Mouse (Mus musculus) G1E (cell line): ENCODE data around the gene Sntb2. TPM values are rescaled to one million over a fixed set of nuclear protein-coding genes. Genes with fewer than 3 reads are reported as not detected.

Source experiments
- ATAC-seq: 2 replicates; pipeline ENCODE4 v1.8.0; 2016; ENCODE audit warnings: mild to moderate bottlenecking; ENCODE audit not compliant: insufficient number of reproducible peaks, poor library complexity, low FRiP score, severe bottlenecking; ENCODE audit errors: extremely low read depth
- DNase-seq: peaks from one replicate; pipeline ENCODE4 v3.0.0; 2012; ENCODE audit warnings: low spot score
- H3K27me3 ChIP-seq: 2 replicates; pipeline ENCODE4 v1.6.1; 2012; ENCODE audit warnings: mild to moderate bottlenecking, low read length, inconsistent platforms; ENCODE audit not compliant: insufficient read depth
- H3K36me3 ChIP-seq: replicated peaks from 2 replicates; pipeline ENCODE3; 2012; ENCODE audit warnings: mild to moderate bottlenecking, inconsistent platforms
- H3K4me1 ChIP-seq: 2 replicates; pipeline ENCODE4 v1.6.1; 2012; ENCODE audit warnings: low read depth, low read length, inconsistent platforms, mixed read lengths; ENCODE audit not compliant: insufficient read depth
- H3K4me3 ChIP-seq: 2 replicates; pipeline ENCODE4 v1.5.1; 2012; ENCODE audit warnings: low read depth, mild to moderate bottlenecking, inconsistent platforms, low read length, moderate library complexity, mixed read lengths
- H3K9me3 ChIP-seq: replicated peaks from 2 replicates; pipeline ENCODE4 v1.6.1; 2012; ENCODE audit warnings: inconsistent platforms
- CTCF ChIP-seq: IDR thresholded peaks from 2 replicates; pipeline ENCODE4 v1.5.1; 2012; ENCODE audit warnings: low read depth, low read length, inconsistent platforms, mixed read lengths
- GATA1 ChIP-seq: IDR thresholded peaks from 2 replicates; pipeline ENCODE4 v1.6.1; 2012; ENCODE audit warnings: borderline replicate concordance, low read length, inconsistent platforms, mixed read lengths
- GATA2 ChIP-seq: IDR thresholded peaks from 2 replicates; pipeline ENCODE4 v1.6.1; 2012; ENCODE audit warnings: low read depth, low read length, inconsistent platforms, borderline replicate concordance
- POLR2AphosphoS5 ChIP-seq: IDR thresholded peaks from 2 replicates; pipeline ENCODE4 v1.6.1; 2012; ENCODE audit warnings: low read depth, low read length, inconsistent platforms; ENCODE audit not compliant: insufficient replicate concordance
- TAL1 ChIP-seq: conservative IDR thresholded peaks from 2 replicates; pipeline ENCODE4 v1.6.1; 2012; ENCODE audit warnings: low read depth, low read length, inconsistent platforms, mixed read lengths
- polyA plus RNA-seq: library from polyadenylated mRNA; stranded (reverse); fragments of >175 nt; gene quantifications from 2 replicates; pipeline ENCODE4 v1.2.3, GENCODE M21; 2012
- total RNA-seq, 2 experiments: library from RNA; stranded (forward) in 1 of 2; stranded (reverse) in 1 of 2; fragments of 200-1000 nt in 1 of 2; fragments of >200 nt in 1 of 2; fragmentation: Nextera tagmentation in 1 of 2; gene quantifications; 2 replicates each; pipeline ENCODE4 v1.2.3; 2014 to 2017

Gene Sntb2
- total and polyA plus RNA-seq, 3 experiments = 6.5 to 9.4 (median 8.1) TPM

GRCm38 (mm10) chr8:106936478-106937051 is 1.0 kb downstream of the Sntb2 start:
- Histone ChIP-seq H3K27me3 (peaks cover 3% of the 10 kb centered on the region), H3K36me3 (peaks cover 8% of the 10 kb centered on the region), H3K4me1 (peaks cover 40% of the 10 kb centered on the region), H3K4me3 (peak overlapping the region; percentile 86), H3K9me3 (no peaks in the 10 kb centered on the region)
- DNase-seq = no peak
- no peak for TF ChIP-seq TAL1
- no peak for TF ChIP-seq POLR2AphosphoS5
- ATAC-seq = no peak

DNA sequence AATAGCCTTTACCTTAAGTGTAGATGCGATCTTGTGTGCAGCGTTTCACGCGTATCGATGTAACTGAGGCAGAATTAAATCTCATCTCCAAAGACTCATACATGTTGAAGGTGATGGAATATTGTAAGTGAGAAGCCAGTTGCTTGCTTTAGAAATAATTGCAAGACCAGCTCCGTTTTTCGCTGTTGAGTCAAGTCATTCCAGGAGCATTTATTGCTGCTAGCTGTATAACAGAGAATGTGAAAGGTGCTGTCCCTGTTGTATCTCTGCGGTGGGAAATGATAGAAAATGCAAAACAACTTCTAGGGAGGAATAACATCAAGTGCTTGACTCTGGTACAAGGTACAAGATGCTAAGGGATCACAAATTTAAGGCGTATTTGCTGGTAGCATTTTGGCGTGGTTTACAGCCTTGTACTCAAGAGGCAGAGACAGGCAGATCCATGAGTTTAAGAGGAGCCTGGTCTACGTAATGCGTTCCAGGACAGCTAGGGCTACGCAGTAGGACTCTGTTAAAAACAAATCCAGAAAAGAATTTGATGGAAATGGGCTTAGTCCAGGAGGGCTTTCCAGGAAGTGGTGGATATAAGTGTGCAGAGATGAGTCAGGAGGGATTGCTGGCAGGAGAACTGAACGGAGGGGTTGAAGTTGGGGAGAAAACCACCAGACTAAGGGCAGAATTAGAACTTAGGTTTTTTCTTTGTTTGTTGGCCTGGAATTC is 1.7 kb downstream of the Sntb2 start:
- peaks cover 40% of the 10 kb centered on the region for H3K4me1 ChIP-seq
- peaks cover 8% of the 10 kb centered on the region for H3K36me3 ChIP-seq
- H3K4me3 ChIP-seq = no peak overlapping the region; the same call in 1 of the 2 replicates
- ATAC-seq (no peak), DNase-seq (no peak)
- TF ChIP-seq GATA1 (no peak), GATA2 (no peak), TAL1 (no peak), POLR2AphosphoS5 (no peak), CTCF (no peak)
- no peaks in the 10 kb centered on the region for H3K9me3 ChIP-seq
- H3K27me3 ChIP-seq = peaks cover 3% of the 10 kb centered on the region

- DNase-seq (no peak), ATAC-seq (no peak)
- H3K36me3 ChIP-seq = peaks cover 13% of the 10 kb centered on the region
- no peaks in the 10 kb centered on the region for H3K27me3 ChIP-seq
- no peaks in the 10 kb centered on the region for H3K9me3 ChIP-seq
- TF ChIP-seq TAL1 (no peak), GATA2 (no peak), POLR2AphosphoS5 (no peak), GATA1 (no peak), CTCF (no peak)
- peaks cover 12% of the 10 kb centered on the region for H3K4me1 ChIP-seq
- no peak overlapping the region for H3K4me3 ChIP-seq
Observed at GRCm38 (mm10) chr8:106941806-106942205, 6.3 kb downstream of the Sntb2 start.

- ATAC-seq = no peak
- H3K4me1 ChIP-seq = 0 out of 2 replicates have a peak, but pooled peaks cover 4% of the 10 kb centered on the region
- no peak overlapping the region for H3K4me3 ChIP-seq
- DNase-seq = no peak
- no peak for TF ChIP-seq GATA1
- no peak for TF ChIP-seq TAL1
- no peak for TF ChIP-seq GATA2
- TF ChIP-seq POLR2AphosphoS5 = no peak
- TF ChIP-seq CTCF = no peak
- peaks cover 10% of the 10 kb centered on the region for H3K36me3 ChIP-seq
- no peaks in the 10 kb centered on the region for H3K27me3 ChIP-seq
- H3K9me3 ChIP-seq = no peaks in the 10 kb centered on the region
Observed at GRCm38 (mm10) chr8:106943874-106944418, 8.4 kb downstream of the Sntb2 start.

DNA sequence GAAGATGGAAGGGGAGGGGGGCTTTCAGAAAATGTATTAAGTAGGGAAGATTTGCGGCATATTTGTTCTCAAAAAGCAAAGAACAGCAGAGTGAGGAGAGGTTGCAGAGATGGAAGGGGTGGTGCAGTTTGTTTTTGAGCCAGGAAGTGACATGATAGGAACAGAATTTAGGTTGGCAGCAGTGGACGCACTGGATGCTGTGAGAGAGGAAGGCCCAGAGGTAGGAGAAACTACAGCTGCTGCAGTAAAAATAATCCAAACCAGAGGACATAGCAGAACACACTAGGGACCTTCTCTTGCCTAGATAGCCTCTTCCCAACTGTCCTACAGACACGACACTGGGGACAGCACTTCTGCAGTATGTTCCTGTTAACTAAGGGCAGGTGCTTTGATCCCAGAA is 9.2 kb downstream of the Sntb2 start:
- Histone ChIP-seq H3K4me1 (0 out of 2 replicates have a peak, but pooled peaks cover 4% of the 10 kb centered on the region), H3K4me3 (no peak overlapping the region), H3K36me3 (peaks cover 6% of the 10 kb centered on the region), H3K27me3 (no peaks in the 10 kb centered on the region), H3K9me3 (no peaks in the 10 kb centered on the region)
- DNase-seq (no peak), ATAC-seq (no peak)
- TF ChIP-seq TAL1 (no peak), CTCF (no peak), GATA2 (no peak), GATA1 (no peak), POLR2AphosphoS5 (no peak)

DNA sequence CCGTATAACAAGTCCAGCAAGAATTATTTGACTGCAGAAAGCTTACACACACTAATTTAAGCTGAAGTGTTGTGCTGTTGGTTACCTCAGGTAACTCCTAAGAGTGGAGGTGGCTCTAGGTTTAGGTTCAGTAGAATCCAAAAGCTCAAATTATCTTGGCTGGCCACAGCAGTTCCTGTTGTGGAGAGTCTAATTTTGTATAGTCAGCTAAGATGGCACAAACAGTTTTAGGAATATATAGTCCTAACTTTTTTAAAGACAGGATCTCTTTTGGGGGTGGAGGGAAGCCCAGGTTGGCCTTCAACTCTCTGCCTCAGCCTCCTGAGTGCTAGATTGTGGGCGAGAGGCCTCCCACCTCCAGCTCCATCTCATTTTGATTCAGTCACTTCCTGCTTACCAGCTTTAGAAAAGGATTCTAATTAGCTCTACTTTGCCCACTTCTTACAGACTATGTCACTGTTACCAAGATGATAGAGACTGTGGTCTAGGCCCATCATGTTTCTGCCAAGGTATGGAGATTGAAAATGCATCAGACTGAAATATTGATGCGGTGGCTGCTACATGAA is 13.2 kb downstream of the Sntb2 start:
- TF ChIP-seq CTCF (no peak), GATA1 (no peak), TAL1 (no peak), POLR2AphosphoS5 (no peak), GATA2 (no peak)
- 0 out of 2 replicates have a peak, but pooled peaks cover 4% of the 10 kb centered on the region for H3K4me1 ChIP-seq
- ATAC-seq = no peak

More for the DNA sequence above, 13.2 kb downstream of the Sntb2 start:
- Histone ChIP-seq H3K36me3 (peaks cover 12% of the 10 kb centered on the region), H3K4me3 (no peak overlapping the region), H3K27me3 (no peaks in the 10 kb centered on the region), H3K9me3 (no peaks in the 10 kb centered on the region)
- no peak for DNase-seq
